Mouse (Mus musculus) small intestine, adult 2 months (tissue): ENCODE measurements around the gene Agfg1. TPM values are rescaled to one million over a fixed set of nuclear protein-coding genes. Genes with fewer than 3 reads are reported as not detected.
"Not testable (repeated sequence)": the region's sequence is repeated elsewhere in the genome, so short reads cannot be mapped to it uniquely, and the experiment has no call there.

Source experiments
- H3K27ac ChIP-seq: fragments of 200-500 bp; 2 replicates; pipeline ENCODE4 v1.5.1; 2012; ENCODE audit warnings: low read depth, low read length, control low read depth, inconsistent platforms; ENCODE audit not compliant: insufficient read depth
- H3K27me3 ChIP-seq: fragments of 200-500 bp; 2 replicates; pipeline ENCODE4 v1.6.1; 2012; ENCODE audit warnings: mild to moderate bottlenecking, moderate library complexity, low read length, inconsistent platforms; ENCODE audit not compliant: control insufficient read depth, insufficient read depth
- H3K36me3 ChIP-seq: fragments of 200-500 bp; 2 replicates; pipeline ENCODE4 v1.6.1; 2012; ENCODE audit warnings: mild to moderate bottlenecking, low read length, control low read depth, inconsistent platforms; ENCODE audit not compliant: control insufficient read depth, insufficient read depth
- H3K4me1 ChIP-seq: fragments of 200-500 bp; 2 replicates; pipeline ENCODE4 v1.6.1; 2012; ENCODE audit warnings: low read length, inconsistent platforms, mixed read lengths; ENCODE audit not compliant: control insufficient read depth, insufficient read depth, insufficient read length
- H3K4me3 ChIP-seq: fragments of 200-500 bp; 2 replicates; pipeline ENCODE4 v1.5.1; 2012; ENCODE audit warnings: low read depth, mild to moderate bottlenecking, control low read depth, inconsistent platforms, low read length, moderate library complexity
- CTCF ChIP-seq: fragments of 200-500 bp; IDR thresholded peaks from 2 replicates; pipeline ENCODE4 v1.5.1; 2012; ENCODE audit warnings: low read depth, mild to moderate bottlenecking, control low read depth, inconsistent platforms, low read length, moderate library complexity, mixed read lengths; ENCODE audit not compliant: insufficient replicate concordance, insufficient read length; ENCODE audit errors: extremely low read depth
- POLR2A ChIP-seq: fragments of 200-500 bp; IDR thresholded peaks from 2 replicates; pipeline ENCODE4 v1.6.1; 2012; ENCODE audit warnings: low read depth, mild to moderate bottlenecking, control low read depth, inconsistent platforms, low read length, moderate library complexity
- WGBS: fragments of 180-500 bp; shearing (Covaris S2); methylation state at CpG from one replicate; pipeline ENCODE4 v1.1.7; 2018; 5-methylcytosine and 5-hydroxymethylcytosine counted together
- polyA plus RNA-seq: library from polyadenylated mRNA; depleted of rRNA; stranded (reverse); fragments of >200 nt; gene quantifications from 2 replicates; pipeline ENCODE4 v1.2.3, GENCODE M21; 2012; rRNA removed

The Agfg1 gene
- polyA plus RNA-seq, 1 experiment, result 46.7 TPM

- H3K4me3 ChIP-seq, result no peak overlapping the region
- H3K27me3 ChIP-seq, result no peaks in the 10 kb centered on the region
- no peaks in the 10 kb centered on the region for H3K36me3 ChIP-seq
- TF ChIP-seq CTCF, result no peak
- no peak for TF ChIP-seq POLR2A
- H3K27ac ChIP-seq, result no peak overlapping the region
- H3K4me1 ChIP-seq, result no peaks in the 10 kb centered on the region
- WGBS, result 89% methylated on average over 5 of the region's 5 CpGs
These were observed 99.4 kb downstream of the Agfg1 start for GRCm38 (mm10) chr1:82938666-82939065.

GRCm38 (mm10) chr1:82942505-82942904 lies 103.2 kb downstream of the Agfg1 start:
- H3K4me1 ChIP-seq, H3K27ac ChIP-seq, H3K36me3 ChIP-seq, H3K4me3 ChIP-seq, H3K27me3 ChIP-seq: not testable (repeated sequence)
- WGBS, result 75% methylated on average over 2 of the region's 2 CpGs

- H3K27ac ChIP-seq, H3K4me3 ChIP-seq, H3K36me3 ChIP-seq, H3K4me1 ChIP-seq, H3K27me3 ChIP-seq: not testable (repeated sequence)
- no CpG with 5 or more reads among the region's 6 CpGs for WGBS
These were observed 104.0 kb downstream of the Agfg1 start, which contains the start of gene A030003K21Rik for GRCm38 (mm10) chr1:82943295-82943694. TSS of gene A030003K21Rik (minus strand) at chr1:82943388.

GRCm38 (mm10) chr1:82946029-82946428 lies 106.7 kb downstream of the Agfg1 start:
- H3K4me3 ChIP-seq, H3K4me1 ChIP-seq, H3K27ac ChIP-seq, H3K27me3 ChIP-seq, H3K36me3 ChIP-seq: not testable (repeated sequence)
- WGBS, result 100% methylated on average over 2 of the region's 2 CpGs

- Histone ChIP-seq H3K36me3 (no peaks in the 10 kb centered on the region), H3K4me1 (no peaks in the 10 kb centered on the region), H3K27me3 (no peaks in the 10 kb centered on the region), H3K27ac (no peak overlapping the region), H3K4me3 (no peak overlapping the region)
- no peak for TF ChIP-seq POLR2A
- 87% methylated on average over 2 of the region's 2 CpGs for WGBS
These were observed 109.3 kb downstream of the Agfg1 start for GRCm38 (mm10) chr1:82948601-82949000.

Other genes with a start within 250 kb of the Agfg1 start
- gene Mff, start 114.6 kb upstream of the Agfg1 start, polyA plus RNA-seq, result 22.3 and 31.7 TPM in 2 replicates
- 38.1 and 224 TPM in 2 replicates for gene Tm4sf20, start 71.0 kb upstream of the Agfg1 start, polyA plus RNA-seq
- not detected in 2 replicates for gene Gm47791, start 68.2 kb upstream of the Agfg1 start, polyA plus RNA-seq
- gene A030005L19Rik, start 73.8 kb downstream of the Agfg1 start, polyA plus RNA-seq, result 1.6 and 2.2 TPM in 2 replicates
- gene A030014E15Rik, start 85.4 kb downstream of the Agfg1 start, polyA plus RNA-seq, result not detected in 2 replicates
- not detected in 2 replicates for gene Gm6217, start 91.9 kb downstream of the Agfg1 start, polyA plus RNA-seq
- gene A030003K21Rik, start 103.9 kb downstream of the Agfg1 start, polyA plus RNA-seq, result not detected in 2 replicates
- gene Gm7544, start 116.5 kb downstream of the Agfg1 start, polyA plus RNA-seq, result not detected in 2 replicates
- gene Gm47955, start 120.8 kb downstream of the Agfg1 start, polyA plus RNA-seq, result not detected in 2 replicates
- not detected in 2 replicates for gene Gm47959, start 161.1 kb downstream of the Agfg1 start, polyA plus RNA-seq
- gene Slc19a3, start 199.0 kb downstream of the Agfg1 start, polyA plus RNA-seq, result 0.63 and 8.2 TPM in 2 replicates
- not detected in 2 replicates for gene Krtap28-10, start 203.0 kb downstream of the Agfg1 start, polyA plus RNA-seq
- 0.09 TPM in 1 of 2 replicates, not detected in the other for gene Gm47969, start 205.4 kb downstream of the Agfg1 start, polyA plus RNA-seq
- gene A030005K14Rik, start 219.9 kb downstream of the Agfg1 start, polyA plus RNA-seq, result 0.18 TPM in 1 of 2 replicates, not detected in the other
- gene Krtap28-13, start 221.4 kb downstream of the Agfg1 start, polyA plus RNA-seq, result 1.3 TPM in 1 of 2 replicates, not detected in the other